In genomic region chrX:153498665-153499293, GRCm38 (mm10) we compare ENCODE assay signal across 8 mouse cellular contexts. TPM values are rescaled to one million over a fixed set of nuclear protein-coding genes. Genes with fewer than 3 reads are reported as not detected.
DNase-seq lines count a peak whose midpoint lies in the region; ATAC-seq and TF ChIP-seq lines count a peak whose summit lies in the region.

No protein-coding gene starts in this region.

- WGBS in embryonic facial prominence, embryonic 11.5 days: 19% methylated on average over 30 of the region's 30 CpGs
- WGBS in heart, postnatal 0 days: 22% methylated on average over 30 of the region's 30 CpGs
- 15% methylated on average over 30 of the region's 30 CpGs for WGBS in midbrain, embryonic 11.5 days
- 23% methylated on average over 30 of the region's 30 CpGs for WGBS in stomach, postnatal 0 days

- no peak for TF ChIP-seq EP300 in heart, postnatal 0 days (IDR thresholded peaks at IDR 0.05; ENCODE audit: low read depth)
- no peak for TF ChIP-seq EP300 in stomach, postnatal 0 days (optimal IDR thresholded peaks at IDR 0.05)

- no peaks in the 10 kb centered on the region for H3K9me3 ChIP-seq in E14TG2a.4 (ENCODE audit: low read length)
- H3K9me3 ChIP-seq in embryonic facial prominence, embryonic 11.5 days (replicated peaks; ENCODE audit: control insufficient read depth, low read length): no peaks in the 10 kb centered on the region
- H3K9me3 ChIP-seq in heart, postnatal 0 days (replicated peaks; ENCODE audit: control insufficient read depth, low read length): no peaks in the 10 kb centered on the region
- H3K9me3 ChIP-seq in midbrain, embryonic 11.5 days (ENCODE audit: control insufficient read depth, low read length): no peaks in the 10 kb centered on the region
- no peaks in the 10 kb centered on the region for H3K9me3 ChIP-seq in stomach, postnatal 0 days (ENCODE audit: control insufficient read depth, low read length)

- H3K4me1 ChIP-seq in E14TG2a.4 (replicated peaks; ENCODE audit: low read depth, low read length): peaks cover 4% of the 10 kb centered on the region
- H3K4me1 ChIP-seq in embryonic facial prominence, embryonic 11.5 days (ENCODE audit: control insufficient read depth, insufficient read depth, low read length): no peaks in the 10 kb centered on the region
- peaks cover 7% of the 10 kb centered on the region; the same call in 1 of the 2 replicates for H3K4me1 ChIP-seq in heart, postnatal 0 days (ENCODE audit: control insufficient read depth, insufficient read depth)
- peaks cover 4% of the 10 kb centered on the region; the same call in 1 of the 2 replicates for H3K4me1 ChIP-seq in midbrain, embryonic 11.5 days (ENCODE audit: control insufficient read depth, insufficient read depth, low read length)
- no peaks in the 10 kb centered on the region for H3K4me1 ChIP-seq in stomach, postnatal 0 days (replicated peaks; ENCODE audit: control insufficient read depth, insufficient read depth)

- H3K27me3 ChIP-seq in E14TG2a.4 (ENCODE audit: insufficient read depth, low read length): no peaks in the 10 kb centered on the region
- H3K27me3 ChIP-seq in embryonic facial prominence, embryonic 11.5 days (ENCODE audit: control insufficient read depth, insufficient read depth, low read length): no peaks in the 10 kb centered on the region
- H3K27me3 ChIP-seq in heart, postnatal 0 days (ENCODE audit: control insufficient read depth, insufficient read depth, low read length): no peaks in the 10 kb centered on the region
- no peaks in the 10 kb centered on the region for H3K27me3 ChIP-seq in midbrain, embryonic 11.5 days (ENCODE audit: control insufficient read depth, insufficient read depth, low read length)
- H3K27me3 ChIP-seq in stomach, postnatal 0 days (ENCODE audit: control insufficient read depth, insufficient read depth, low read length): no peaks in the 10 kb centered on the region

- H3K36me3 ChIP-seq in E14TG2a.4 (ENCODE audit: insufficient read depth, low read length): peaks cover 16% of the 10 kb centered on the region
- H3K36me3 ChIP-seq in embryonic facial prominence, embryonic 11.5 days (replicated peaks; ENCODE audit: control insufficient read depth, insufficient read depth, low read depth, low read length): no peaks in the 10 kb centered on the region
- no peaks in the 10 kb centered on the region for H3K36me3 ChIP-seq in heart, postnatal 0 days (replicated peaks; ENCODE audit: control insufficient read depth, insufficient read depth, low read length)
- no peaks in the 10 kb centered on the region for H3K36me3 ChIP-seq in midbrain, embryonic 11.5 days (ENCODE audit: control insufficient read depth, insufficient read depth, low read length)
- no peaks in the 10 kb centered on the region for H3K36me3 ChIP-seq in stomach, postnatal 0 days (ENCODE audit: control insufficient read depth, insufficient read depth, low read length)

- peak overlapping the region; percentile 85 for H3K27ac ChIP-seq in embryonic facial prominence, embryonic 11.5 days (replicated peaks; ENCODE audit: low read depth, low read length)
- peak overlapping the region; percentile 97 for H3K27ac ChIP-seq in heart, postnatal 0 days (ENCODE audit: low read depth)
- peak overlapping the region; percentile 93 for H3K27ac ChIP-seq in midbrain, embryonic 11.5 days (ENCODE audit: low read depth, low read length)
- peak overlapping the region; percentile 96 for H3K27ac ChIP-seq in stomach, postnatal 0 days (replicated peaks)

- peak overlapping the region; percentile 79 for H3K4me3 ChIP-seq in E14TG2a.4 (replicated peaks; ENCODE audit: low read length)
- peak overlapping the region; percentile 53 for H3K4me3 ChIP-seq in embryonic facial prominence, embryonic 11.5 days (ENCODE audit: low read depth, low read length)
- peak overlapping the region; percentile 76 for H3K4me3 ChIP-seq in heart, postnatal 0 days (ENCODE audit: low read depth, low read length)
- H3K4me3 ChIP-seq in midbrain, embryonic 11.5 days (ENCODE audit: low read depth, low read length): peak overlapping the region; percentile 67
- H3K4me3 ChIP-seq in stomach, postnatal 0 days (ENCODE audit: low read depth, low read length): peak overlapping the region; percentile 61

- ATAC-seq in embryonic facial prominence, embryonic 11.5 days (replicated peaks; ENCODE audit: insufficient number of reproducible peaks, low FRiP score, low TSS enrichment, low read depth): no peak; the same call in 1 of the 2 replicates
- ATAC-seq in heart, postnatal 0 days (ENCODE audit: insufficient read depth, low read depth): no peak
- ATAC-seq in midbrain, embryonic 11.5 days (ENCODE audit: low FRiP score): 0 out of 2 replicates have a peak, but pooled peaks have one; percentile 2
- ATAC-seq in stomach, postnatal 0 days (ENCODE audit: low FRiP score, low TSS enrichment): peak; percentile 14; the same call in 1 of the 2 replicates

- TF ChIP-seq CTCF in E14TG2a.4 (conservative IDR thresholded peaks at IDR 0.05; ENCODE audit: low read length): no peak
- TF ChIP-seq CTCF in heart, postnatal 0 days (IDR thresholded peaks at IDR 0.05; ENCODE audit: low read depth): no peak
- TF ChIP-seq CTCF in stomach, postnatal 0 days (IDR thresholded peaks at IDR 0.05; ENCODE audit: low read depth): no peak

- peak overlapping the region; percentile 71 for H3K4me2 ChIP-seq in embryonic facial prominence, embryonic 11.5 days (ENCODE audit: low read depth, low read length)
- peak overlapping the region; percentile 73 for H3K4me2 ChIP-seq in heart, postnatal 0 days (ENCODE audit: low read depth, low read length)
- H3K4me2 ChIP-seq in midbrain, embryonic 11.5 days: peak overlapping the region; percentile 66
- H3K4me2 ChIP-seq in stomach, postnatal 0 days (replicated peaks; ENCODE audit: low read depth): peak overlapping the region; percentile 60

- peak overlapping the region; percentile 83 for H3K9ac ChIP-seq in embryonic facial prominence, embryonic 11.5 days (replicated peaks; ENCODE audit: low read length)
- H3K9ac ChIP-seq in heart, postnatal 0 days (replicated peaks; ENCODE audit: low read depth, low read length): peak overlapping the region; percentile 73
- peak overlapping the region; percentile 91 for H3K9ac ChIP-seq in midbrain, embryonic 11.5 days (ENCODE audit: low read length)
- peak overlapping the region; percentile 78 for H3K9ac ChIP-seq in stomach, postnatal 0 days (ENCODE audit: low read length)

- peak; percentile 49 for DNase-seq in 3134 (ENCODE audit: extremely low read depth, insufficient read length, low spot score)
- DNase-seq in embryonic facial prominence, embryonic 11.5 days (ENCODE audit: low spot score): peak; percentile 6
- no peak for DNase-seq in heart, postnatal 0 days (ENCODE audit: low spot score)
- DNase-seq in left cerebral cortex, adult 8-10 months (ENCODE audit: low spot score in 2 of 2): peak; percentile 9 to 14
- peak; percentile 88 for DNase-seq in midbrain, embryonic 11.5 days (ENCODE audit: low spot score, missing footprints)
- peak; percentile 17 for DNase-seq in stomach, postnatal 0 days (ENCODE audit: low spot score)
- no peak for DNase-seq in gastrocnemius, postnatal 10 days

RNA-seq across cellular contexts. Expression of gene Ubqln2, which starts 0.8 kb away (rescaled TPM):
- polyA plus RNA-seq in embryonic facial prominence, embryonic 11.5 days (2014; fragmentation: Nextera tagmentation; extraction: Ambion mirVana): 39.1 and 43.8 TPM in 2 replicates
- 15.1 and 17.9 TPM in 2 replicates for total RNA-seq in heart, postnatal 0 days (2014; rRNA removed; ENCODE audit: low replicate concordance)
- 5.8 and 6.1 TPM in 2 replicates for polyA plus RNA-seq in heart, postnatal 0 days (2015; fragmentation: Nextera tagmentation; extraction: Ambion mirVana)
- total RNA-seq in left cerebral cortex, adult 8-10 months (2022): 100 to 1,000 TPM; 206 to 222 (median 215) TPM
- polyA plus RNA-seq in midbrain, embryonic 11.5 days (2014; fragmentation: Nextera tagmentation; extraction: Ambion mirVana): 61.0 and 63.8 TPM in 2 replicates
- polyA plus RNA-seq in stomach, postnatal 0 days (2015; fragmentation: Nextera tagmentation; extraction: Ambion mirVana): 10.5 and 11.3 TPM in 2 replicates
- 10 to 100 TPM; 19.0 to 23.1 TPM for total RNA-seq in gastrocnemius, postnatal 10 days (2021)

RNA-seq across cellular contexts. Expression of gene Cypt3, which starts 59.6 kb away (rescaled TPM):
- polyA plus RNA-seq in embryonic facial prominence, embryonic 11.5 days (2014; fragmentation: Nextera tagmentation; extraction: Ambion mirVana): not detected in 2 replicates
- total RNA-seq in heart, postnatal 0 days (2014; rRNA removed; ENCODE audit: low replicate concordance): not detected in 2 replicates
- polyA plus RNA-seq in heart, postnatal 0 days (2015; fragmentation: Nextera tagmentation; extraction: Ambion mirVana): not detected in 2 replicates
- total RNA-seq in left cerebral cortex, adult 8-10 months (2022): not detected
- polyA plus RNA-seq in midbrain, embryonic 11.5 days (2014; fragmentation: Nextera tagmentation; extraction: Ambion mirVana): 0.29 and 0.34 TPM in 2 replicates
- polyA plus RNA-seq in stomach, postnatal 0 days (2015; fragmentation: Nextera tagmentation; extraction: Ambion mirVana): not detected in 2 replicates
- total RNA-seq in gastrocnemius, postnatal 10 days (2021): not detected

Comparison
In these comparisons a context has a peak if more than half of its experiments do, and no peak if none do; other contexts are left out.
1. DNase-seq: peak in 3134 (single experiment), embryonic facial prominence, embryonic 11.5 days (single experiment), left cerebral cortex, adult 8-10 months (2 of 2), midbrain, embryonic 11.5 days (single experiment) and stomach, postnatal 0 days (single experiment); none in heart, postnatal 0 days (single experiment) and gastrocnemius, postnatal 10 days (single experiment).
2. ATAC-seq: peak in midbrain, embryonic 11.5 days (single experiment) and stomach, postnatal 0 days (single experiment); none in embryonic facial prominence, embryonic 11.5 days (single experiment) and heart, postnatal 0 days (single experiment).
3. Peak in every context shown above with its lines, with median percentiles within 50 percentile points of each other: H3K4me3 ChIP-seq, H3K27ac ChIP-seq, H3K4me2 ChIP-seq and H3K9ac ChIP-seq.